Mouse (Mus musculus): ENCODE data around the gene Bst1.

GRCm38 (mm10) chr5:43882034-43882433 is 63.3 kb downstream of the Bst1 start:
- TF ChIP-seq POLR2A (IDR thresholded peaks at IDR 0.05; ENCODE audit: low read depth, low read length) (no peak), CTCF (IDR thresholded peaks at IDR 0.05; ENCODE audit: extremely low read depth, insufficient read depth, insufficient read length, insufficient replicate concordance) (no peak)

Measured in spleen, adult 2 months (tissue).